Mouse (Mus musculus): ENCODE results near the gene Mpig6b.

Gene Mpig6b

DNA sequence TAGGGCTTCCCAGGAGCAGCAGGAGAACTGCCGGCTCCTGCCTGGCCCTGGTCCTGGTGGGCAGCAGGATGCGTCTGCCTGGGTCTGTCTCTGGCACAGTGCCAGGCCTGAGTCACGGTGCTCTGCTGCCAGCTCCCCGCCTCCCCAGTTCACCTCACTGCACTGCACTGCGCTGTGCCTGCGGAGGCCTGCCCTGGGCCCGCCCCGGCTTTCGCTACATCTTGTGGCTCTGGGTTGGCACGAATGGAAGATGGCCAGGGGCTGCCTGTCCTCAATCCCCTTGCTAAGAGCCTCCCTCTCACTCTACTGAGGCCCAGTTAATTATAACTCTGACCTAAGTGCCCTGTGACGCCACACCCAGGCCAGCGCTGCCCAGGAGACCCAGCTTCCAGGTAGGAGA lies 49.6 kb downstream of the Mpig6b start, which contains the start of gene Vwa7:
Gene Vwa7 (plus strand): TSS at position 204 of the 400 bp plus-strand sequence.
- DNase-seq, result no peak

DNA sequence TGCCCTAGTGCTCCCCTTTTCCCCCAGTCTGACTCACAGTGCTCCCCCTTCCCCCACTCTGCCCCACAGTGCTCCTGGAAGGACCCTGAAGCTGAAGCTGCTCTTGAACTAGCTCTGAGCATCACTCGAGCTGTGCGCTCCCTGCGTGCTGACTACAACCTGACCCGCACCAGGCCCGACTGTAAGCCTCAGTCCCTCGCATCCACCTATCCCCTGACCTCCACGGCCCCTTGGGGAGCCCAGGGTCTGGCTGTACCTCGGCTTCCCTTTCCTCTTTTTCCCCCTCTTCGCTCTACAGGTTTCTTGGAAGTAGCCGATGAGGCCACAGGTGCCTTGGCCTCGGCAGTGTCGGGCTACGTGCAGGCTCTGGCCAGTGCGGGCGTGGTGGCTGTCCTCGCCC lies 50.7 kb downstream of the Mpig6b start:
- DNase-seq, result no peak

DNA sequence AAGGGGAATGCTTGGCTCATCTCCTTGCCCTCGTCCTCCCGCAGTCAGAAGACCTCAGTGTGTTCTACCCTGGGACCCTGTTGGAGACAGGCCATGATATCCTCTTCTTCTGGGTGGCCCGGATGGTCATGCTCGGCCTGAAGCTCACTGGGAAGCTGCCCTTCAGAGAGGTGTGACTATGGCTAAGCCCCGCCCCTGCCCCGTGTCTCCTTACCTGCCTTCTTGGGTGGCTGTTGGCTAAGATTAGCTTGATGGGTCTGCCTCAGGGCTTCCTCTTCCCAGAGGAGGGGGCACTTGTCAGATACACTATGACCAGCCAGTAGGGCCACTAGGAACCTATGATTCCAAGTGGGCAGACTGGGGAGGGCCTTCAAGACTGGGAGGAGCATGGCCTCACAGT lies 52.8 kb downstream of the Mpig6b start:
- DNase-seq, result no peak
